Mouse (Mus musculus): ENCODE data around the gene Hsf2bp. TPM values are rescaled to one million over a fixed set of nuclear protein-coding genes. Genes with fewer than 3 reads are reported as not detected.

Hsf2bp gene
- polyA plus RNA-seq, 1 experiment from 2014 or later: 0.44 TPM

- H3K9ac ChIP-seq (ENCODE audit: low read depth, low read length): no peak overlapping the region
- no peaks in the 10 kb centered on the region for H3K9me3 ChIP-seq (replicated peaks; ENCODE audit: control insufficient read depth, low read length)
- ATAC-seq (replicated peaks; ENCODE audit: insufficient number of reproducible peaks, low FRiP score, low TSS enrichment): no peak
- 0 out of 2 replicates have a peak, but pooled peaks cover 2% of the 10 kb centered on the region for H3K4me1 ChIP-seq (ENCODE audit: control insufficient read depth, insufficient read depth, low read length)
- H3K27me3 ChIP-seq (ENCODE audit: control insufficient read depth, insufficient read depth, low read length): no peaks in the 10 kb centered on the region
- WGBS (ENCODE audit: insufficient replicate concordance): 92% methylated on average over 1 of the region's 1 CpGs
- no peak overlapping the region for H3K27ac ChIP-seq (ENCODE audit: low read depth, low read length)
- no peak overlapping the region for H3K4me2 ChIP-seq
- no peak overlapping the region for H3K4me3 ChIP-seq (ENCODE audit: low read depth, low read length)
- H3K36me3 ChIP-seq (ENCODE audit: control insufficient read depth, insufficient read depth, low read length): no peaks in the 10 kb centered on the region
Measured at GRCm38 (mm10) chr17:31949076-31949475, 87.1 kb downstream of the Hsf2bp start.

GRCm38 (mm10) chr17:31946436-31946835 lies 89.7 kb downstream of the Hsf2bp start:
- Histone ChIP-seq H3K4me3 (ENCODE audit: low read depth, low read length) (no peak overlapping the region), H3K4me1 (ENCODE audit: control insufficient read depth, insufficient read depth, low read length) (peaks cover 4% of the 10 kb centered on the region; the same call in 1 of the 2 replicates), H3K9me3 (replicated peaks; ENCODE audit: control insufficient read depth, low read length) (no peaks in the 10 kb centered on the region), H3K4me2 (no peak overlapping the region), H3K36me3 (ENCODE audit: control insufficient read depth, insufficient read depth, low read length) (no peaks in the 10 kb centered on the region), H3K27me3 (ENCODE audit: control insufficient read depth, insufficient read depth, low read length) (no peaks in the 10 kb centered on the region), H3K27ac (ENCODE audit: low read depth, low read length) (no peak overlapping the region), H3K9ac (ENCODE audit: low read depth, low read length) (no peak overlapping the region)
- 90% methylated on average over 9 of the region's 9 CpGs for WGBS (ENCODE audit: insufficient replicate concordance)
- ATAC-seq (replicated peaks; ENCODE audit: insufficient number of reproducible peaks, low FRiP score, low TSS enrichment): no peak

- Histone ChIP-seq H3K27me3 (ENCODE audit: control insufficient read depth, insufficient read depth, low read length) (no peaks in the 10 kb centered on the region), H3K9ac (ENCODE audit: low read depth, low read length) (0 out of 2 replicates have a peak overlapping the region, but pooled peaks have one; percentile 16)
Measured at GRCm38 (mm10) chr17:31943881-31944539, 92.1 kb downstream of the Hsf2bp start.

GRCm38 (mm10) chr17:31941616-31942015 lies 94.5 kb downstream of the Hsf2bp start:
- Histone ChIP-seq H3K4me2 (no peak overlapping the region), H3K27me3 (ENCODE audit: control insufficient read depth, insufficient read depth, low read length) (no peaks in the 10 kb centered on the region), H3K9ac (ENCODE audit: low read depth, low read length) (no peak overlapping the region), H3K4me3 (ENCODE audit: low read depth, low read length) (no peak overlapping the region), H3K36me3 (ENCODE audit: control insufficient read depth, insufficient read depth, low read length) (no peaks in the 10 kb centered on the region), H3K27ac (ENCODE audit: low read depth, low read length) (no peak overlapping the region), H3K9me3 (replicated peaks; ENCODE audit: control insufficient read depth, low read length) (no peaks in the 10 kb centered on the region), H3K4me1 (ENCODE audit: control insufficient read depth, insufficient read depth, low read length) (peaks cover 31% of the 10 kb centered on the region)
- WGBS (ENCODE audit: insufficient replicate concordance): 57% methylated on average over 4 of the region's 4 CpGs
- no peak for ATAC-seq (replicated peaks; ENCODE audit: insufficient number of reproducible peaks, low FRiP score, low TSS enrichment)

More at GRCm38 (mm10) chr17:31943881-31944539, 92.1 kb downstream of the Hsf2bp start:
- no peak overlapping the region for H3K4me3 ChIP-seq (ENCODE audit: low read depth, low read length)
- no peaks in the 10 kb centered on the region for H3K9me3 ChIP-seq (replicated peaks; ENCODE audit: control insufficient read depth, low read length)
- no peak overlapping the region for H3K27ac ChIP-seq (ENCODE audit: low read depth, low read length)
- no peak overlapping the region for H3K4me2 ChIP-seq
- ATAC-seq (replicated peaks; ENCODE audit: insufficient number of reproducible peaks, low FRiP score, low TSS enrichment): no peak
- H3K4me1 ChIP-seq (ENCODE audit: control insufficient read depth, insufficient read depth, low read length): peaks cover 17% of the 10 kb centered on the region
- WGBS (ENCODE audit: insufficient replicate concordance): 55% methylated on average over 10 of the region's 10 CpGs
- no peaks in the 10 kb centered on the region for H3K36me3 ChIP-seq (ENCODE audit: control insufficient read depth, insufficient read depth, low read length)

- Histone ChIP-seq H3K4me3 (ENCODE audit: low read depth, low read length) (no peak overlapping the region), H3K9ac (ENCODE audit: low read depth, low read length) (no peak overlapping the region), H3K4me2 (no peak overlapping the region), H3K27ac (ENCODE audit: low read depth, low read length) (no peak overlapping the region), H3K4me1 (ENCODE audit: control insufficient read depth, insufficient read depth, low read length) (peaks cover 33% of the 10 kb centered on the region), H3K36me3 (ENCODE audit: control insufficient read depth, insufficient read depth, low read length) (no peaks in the 10 kb centered on the region), H3K27me3 (ENCODE audit: control insufficient read depth, insufficient read depth, low read length) (no peaks in the 10 kb centered on the region), H3K9me3 (replicated peaks; ENCODE audit: control insufficient read depth, low read length) (no peaks in the 10 kb centered on the region)
- ATAC-seq (replicated peaks; ENCODE audit: insufficient number of reproducible peaks, low FRiP score, low TSS enrichment): no peak
- WGBS (ENCODE audit: insufficient replicate concordance): 74% methylated on average over 4 of the region's 4 CpGs
Measured at GRCm38 (mm10) chr17:31940607-31941006, 95.5 kb downstream of the Hsf2bp start.

GRCm38 (mm10) chr17:31939292-31940060 lies 96.7 kb downstream of the Hsf2bp start:
- Histone ChIP-seq H3K9ac (ENCODE audit: low read depth, low read length) (no peak overlapping the region), H3K9me3 (replicated peaks; ENCODE audit: control insufficient read depth, low read length) (no peaks in the 10 kb centered on the region), H3K36me3 (ENCODE audit: control insufficient read depth, insufficient read depth, low read length) (no peaks in the 10 kb centered on the region), H3K4me3 (ENCODE audit: low read depth, low read length) (no peak overlapping the region), H3K27me3 (ENCODE audit: control insufficient read depth, insufficient read depth, low read length) (no peaks in the 10 kb centered on the region), H3K4me1 (ENCODE audit: control insufficient read depth, insufficient read depth, low read length) (peaks cover 33% of the 10 kb centered on the region), H3K4me2 (no peak overlapping the region), H3K27ac (ENCODE audit: low read depth, low read length) (no peak overlapping the region)
- ATAC-seq (replicated peaks; ENCODE audit: insufficient number of reproducible peaks, low FRiP score, low TSS enrichment): no peak
- 75% methylated on average over 16 of the region's 16 CpGs for WGBS (ENCODE audit: insufficient replicate concordance)

- H3K9ac ChIP-seq (ENCODE audit: low read depth, low read length): peak overlapping the region; percentile 28; the same call in 1 of the 2 replicates
- no peak overlapping the region for H3K4me3 ChIP-seq (ENCODE audit: low read depth, low read length)
- 78% methylated on average over 12 of the region's 12 CpGs for WGBS (ENCODE audit: insufficient replicate concordance)
- no peaks in the 10 kb centered on the region for H3K27me3 ChIP-seq (ENCODE audit: control insufficient read depth, insufficient read depth, low read length)
- no peak for ATAC-seq (replicated peaks; ENCODE audit: insufficient number of reproducible peaks, low FRiP score, low TSS enrichment)
- H3K27ac ChIP-seq (ENCODE audit: low read depth, low read length): no peak overlapping the region
- no peak overlapping the region for H3K4me2 ChIP-seq
- H3K4me1 ChIP-seq (ENCODE audit: control insufficient read depth, insufficient read depth, low read length): peaks cover 29% of the 10 kb centered on the region
- no peaks in the 10 kb centered on the region for H3K9me3 ChIP-seq (replicated peaks; ENCODE audit: control insufficient read depth, low read length)
- no peaks in the 10 kb centered on the region for H3K36me3 ChIP-seq (ENCODE audit: control insufficient read depth, insufficient read depth, low read length)
Measured at GRCm38 (mm10) chr17:31938539-31939260, 97.4 kb downstream of the Hsf2bp start.

GRCm38 (mm10) chr17:31937141-31937554 lies 99.0 kb downstream of the Hsf2bp start:
- Histone ChIP-seq H3K9me3 (replicated peaks; ENCODE audit: control insufficient read depth, low read length) (no peaks in the 10 kb centered on the region), H3K36me3 (ENCODE audit: control insufficient read depth, insufficient read depth, low read length) (no peaks in the 10 kb centered on the region), H3K4me3 (ENCODE audit: low read depth, low read length) (no peak overlapping the region), H3K27ac (ENCODE audit: low read depth, low read length) (peak overlapping the region; percentile 35; the same call in 1 of the 2 replicates), H3K27me3 (ENCODE audit: control insufficient read depth, insufficient read depth, low read length) (no peaks in the 10 kb centered on the region), H3K9ac (ENCODE audit: low read depth, low read length) (peak overlapping the region; percentile 64), H3K4me2 (no peak overlapping the region; the same call in 1 of the 2 replicates), H3K4me1 (ENCODE audit: control insufficient read depth, insufficient read depth, low read length) (peaks cover 29% of the 10 kb centered on the region)
- no peak for ATAC-seq (replicated peaks; ENCODE audit: insufficient number of reproducible peaks, low FRiP score, low TSS enrichment)
- 19% methylated on average over 3 of the region's 3 CpGs for WGBS (ENCODE audit: insufficient replicate concordance)

Data from heart, embryonic 11.5 days (tissue).